Mouse (Mus musculus) spleen, postnatal 10 days (tissue): ENCODE measurements around the gene Tmem30a.

Experiments
- DNase-seq, 2 experiments: peaks; one replicate each; pipeline ENCODE4 v3.0.0; 2021 to 2022; ENCODE audit warnings: low spot score in 2 of 2

Gene Tmem30a

DNA sequence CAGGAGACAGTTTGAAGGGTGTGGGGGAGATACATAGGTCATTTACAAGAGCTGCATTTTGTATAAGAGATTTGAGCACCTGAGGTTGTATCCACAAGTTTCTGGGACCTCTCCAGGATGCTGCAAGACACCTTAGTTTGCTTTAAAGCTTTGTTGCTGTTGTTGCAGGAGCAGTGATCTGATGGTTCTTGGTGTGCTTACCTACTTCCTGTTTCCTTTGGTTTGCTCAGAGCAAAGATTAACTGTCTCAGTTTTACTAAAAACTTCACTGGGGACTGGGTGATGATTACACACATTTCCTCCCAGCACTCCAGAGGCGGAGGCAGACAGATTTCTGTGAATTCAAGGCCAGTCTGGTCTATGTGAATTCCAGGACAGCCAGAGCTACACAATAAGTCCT is 1.8 kb upstream of the Tmem30a start:
- DNase-seq: no peak

DNA sequence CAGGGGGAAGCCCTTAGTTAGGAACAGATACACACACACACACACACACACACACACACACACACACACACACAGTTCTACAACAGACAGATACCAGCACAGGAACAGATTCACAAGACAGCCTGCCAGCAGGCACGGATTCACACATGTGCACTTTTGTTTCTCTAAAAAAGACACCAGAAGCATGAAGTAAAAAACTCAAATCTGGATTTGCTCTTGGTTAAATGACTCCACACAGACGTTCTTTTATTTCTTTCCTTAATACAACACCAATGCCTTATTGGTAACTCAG is 7.6 kb downstream of the Tmem30a start:
- DNase-seq: no peak

DNA sequence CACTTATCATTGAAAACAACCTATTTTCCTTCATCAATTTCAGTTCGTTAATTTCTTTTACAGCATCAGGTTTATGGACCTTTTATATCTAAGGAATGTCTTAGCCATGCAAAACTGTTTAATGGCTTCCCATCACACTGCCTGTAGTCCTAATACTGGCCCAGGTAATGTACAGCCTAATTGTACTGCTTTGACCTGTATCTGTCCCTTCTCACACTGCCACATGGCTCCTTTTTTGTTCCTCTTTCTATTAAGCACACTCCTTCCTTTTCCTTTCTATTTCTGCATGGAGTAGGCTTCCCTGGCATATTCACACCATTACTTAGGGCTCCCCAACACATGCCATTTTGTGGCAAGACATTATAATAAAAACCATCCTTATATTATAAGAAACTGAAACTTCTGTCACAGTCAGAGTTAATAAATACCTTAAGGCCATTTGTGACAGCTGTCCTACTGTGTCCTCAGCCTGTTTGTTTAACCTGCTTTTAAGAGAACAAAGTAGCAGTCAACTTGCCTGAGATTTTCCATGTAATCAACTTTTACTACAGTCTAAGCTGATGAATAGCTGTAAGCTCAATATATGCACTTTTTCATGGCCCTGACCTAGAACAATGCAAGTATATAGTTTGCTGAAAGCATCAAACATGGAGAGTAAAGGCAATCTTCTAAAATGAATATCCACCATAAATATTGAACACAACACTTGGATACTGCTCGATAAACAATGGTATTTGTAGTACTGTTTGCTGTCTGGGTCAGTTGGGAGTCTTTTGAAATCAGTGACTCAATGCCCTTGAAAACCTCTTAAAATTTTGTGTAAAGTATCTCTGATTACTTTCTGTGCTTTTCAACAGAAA is 8.1 kb downstream of the Tmem30a start:
- DNase-seq: no peak

DNA sequence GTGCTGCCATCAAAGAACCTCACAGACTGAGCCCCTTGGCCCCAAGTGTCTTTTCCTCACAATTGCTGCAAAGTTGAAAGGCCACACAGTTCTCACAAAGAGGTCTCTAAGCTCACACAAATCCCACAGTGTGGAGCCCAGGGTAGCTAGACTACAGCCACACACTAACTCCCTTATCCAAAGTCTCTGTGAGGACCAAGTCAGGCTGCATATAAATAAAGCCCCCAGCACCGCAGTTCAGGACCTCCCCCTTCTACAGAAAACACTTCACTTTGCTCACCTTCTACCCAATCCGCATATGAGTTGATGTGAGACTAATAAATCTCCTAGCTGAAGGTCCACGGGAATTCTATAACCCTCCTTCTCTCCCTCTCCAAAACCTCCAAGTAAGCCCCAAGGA is 8.9 kb downstream of the Tmem30a start:
- DNase-seq: no peak

DNA sequence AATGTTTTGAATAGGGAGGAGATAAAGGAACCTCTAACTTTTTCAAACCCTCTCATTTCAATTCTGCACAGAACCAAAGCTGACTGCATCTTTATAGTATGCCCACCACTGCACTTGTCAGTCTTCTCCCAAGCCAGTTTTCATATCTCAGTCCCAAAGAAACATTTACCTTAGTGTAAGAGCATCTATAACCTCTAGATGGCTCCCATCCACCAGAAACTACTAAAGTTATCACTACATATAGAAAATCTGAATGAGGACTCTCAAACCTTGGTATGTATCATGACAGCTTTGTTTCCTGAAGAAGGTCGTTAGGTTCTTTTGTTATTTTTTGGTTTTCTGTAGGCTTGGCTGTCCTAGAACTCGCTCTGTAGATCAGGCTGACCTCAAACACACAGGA is 14.0 kb downstream of the Tmem30a start:
- DNase-seq: no peak

DNA sequence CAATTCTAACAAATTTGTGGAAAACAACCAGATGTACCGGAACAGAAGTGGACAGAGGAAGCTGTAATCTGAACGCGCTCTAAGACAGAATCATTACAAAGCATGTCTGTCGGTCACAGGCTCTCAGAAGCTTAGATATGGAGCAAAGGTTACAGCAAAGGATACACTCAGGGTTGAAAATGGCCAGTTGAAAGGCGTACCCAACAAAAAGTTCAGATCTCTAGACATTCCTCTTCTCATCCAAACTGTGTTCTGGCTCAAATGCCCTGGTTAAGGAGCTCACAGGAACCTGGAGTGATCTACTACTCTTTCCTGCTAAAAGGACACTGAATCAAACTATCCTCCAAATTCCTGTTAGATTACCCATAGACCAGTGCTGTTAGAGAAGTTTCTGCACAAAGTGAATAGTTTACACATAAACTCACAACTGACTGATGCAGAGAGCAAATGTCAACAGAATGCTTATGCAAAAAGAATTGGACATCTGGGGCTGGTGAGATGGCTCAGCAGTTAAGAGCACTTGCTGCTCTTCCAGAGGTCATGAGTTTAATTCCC is 26.2 kb downstream of the Tmem30a start:
- DNase-seq: no peak

DNA sequence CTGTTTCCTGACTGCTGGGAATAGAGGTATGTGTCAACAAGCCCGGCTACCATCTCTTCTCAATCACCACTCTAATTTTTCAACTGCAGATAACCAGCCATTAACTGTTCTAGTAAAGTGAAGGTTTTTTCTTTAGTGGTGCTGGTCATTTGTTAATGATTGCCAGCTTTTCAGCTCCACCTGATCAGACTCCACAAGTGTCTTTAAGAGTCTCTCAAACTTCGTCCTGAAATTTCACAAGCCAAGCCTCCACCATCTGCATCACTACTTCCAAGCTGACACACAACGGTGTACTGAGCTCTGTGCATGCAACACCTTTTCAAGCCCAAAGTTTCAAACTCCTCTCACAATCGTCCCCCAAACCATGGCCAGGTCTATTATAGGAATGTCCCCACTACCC is 28.0 kb downstream of the Tmem30a start:
- no peak for DNase-seq

DNA sequence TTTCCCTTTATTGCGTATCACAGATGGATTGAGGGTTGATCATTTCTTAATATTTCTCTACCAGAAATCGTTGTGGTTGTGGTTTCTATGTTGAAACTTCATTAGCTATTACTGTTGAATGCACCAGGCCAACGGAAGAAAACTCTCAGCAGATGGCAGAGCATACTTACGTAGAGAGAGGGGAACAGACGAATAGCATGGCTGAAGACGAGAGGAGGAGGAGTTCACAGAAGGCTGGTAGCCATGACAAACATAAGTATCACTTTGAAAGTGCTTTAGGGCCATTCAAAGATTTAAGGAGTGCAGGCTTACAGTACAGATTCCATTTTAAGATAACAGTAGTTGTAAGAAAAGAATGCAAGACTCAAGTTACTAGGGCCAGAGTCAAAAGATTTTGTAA is 30.8 kb downstream of the Tmem30a start:
- no peak for DNase-seq

DNA sequence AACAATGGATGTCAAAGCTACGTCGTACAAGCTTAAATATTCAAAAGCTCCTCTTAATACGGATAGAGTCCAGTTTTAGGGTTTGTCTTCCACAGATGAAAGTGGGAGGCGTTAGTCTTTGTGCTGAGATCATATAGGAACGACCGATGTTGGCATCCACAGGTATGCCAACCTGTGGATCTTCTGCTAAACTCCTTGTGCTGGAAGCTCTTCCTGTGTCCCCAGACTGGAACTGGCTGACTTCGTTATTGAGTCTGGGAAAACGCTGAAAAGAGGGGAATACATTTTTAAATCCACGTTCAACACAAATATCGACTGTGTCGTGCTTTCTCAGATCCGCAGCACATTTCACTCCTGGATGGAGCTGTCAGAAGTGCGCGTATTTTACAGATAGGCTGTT is 33.2 kb downstream of the Tmem30a start:
- peak in 1 of 2 experiments; percentile 16 for DNase-seq

DNA sequence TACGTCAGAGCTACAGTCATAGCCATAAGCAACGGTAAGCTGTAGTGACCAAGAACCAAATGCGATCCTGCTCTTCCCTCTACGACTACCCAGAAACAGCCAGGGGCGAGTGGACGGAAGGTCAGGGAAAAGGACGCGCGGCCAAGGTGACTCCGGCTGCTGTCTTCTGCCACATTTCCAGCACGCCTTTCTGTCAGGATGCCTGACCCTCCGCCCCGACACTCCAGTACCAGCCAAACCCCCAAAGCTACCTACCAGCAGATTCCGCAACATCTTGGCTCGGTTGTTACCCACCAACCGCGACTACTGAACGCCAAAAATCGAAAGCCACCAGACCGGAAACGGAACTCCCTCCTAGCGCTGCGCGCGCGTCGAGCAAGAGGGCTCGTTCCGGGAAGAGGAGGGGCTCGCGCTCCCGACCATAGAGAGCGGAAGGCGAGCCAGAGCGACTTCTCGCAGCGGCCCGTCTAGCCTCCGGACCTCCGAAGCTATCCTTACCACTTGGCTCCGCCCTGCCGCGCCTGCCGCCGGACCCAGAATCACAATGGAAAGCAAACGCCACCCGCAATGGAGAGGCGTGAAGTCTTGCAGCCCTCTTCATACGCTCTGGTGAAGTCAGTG is 33.8 kb downstream of the Tmem30a start, which contains the start of gene Cox7a2:
TSS of gene Cox7a2 (minus strand) at position 494 of the 621 bp plus-strand sequence.
- peak; percentile 81 to 96 for DNase-seq

DNA sequence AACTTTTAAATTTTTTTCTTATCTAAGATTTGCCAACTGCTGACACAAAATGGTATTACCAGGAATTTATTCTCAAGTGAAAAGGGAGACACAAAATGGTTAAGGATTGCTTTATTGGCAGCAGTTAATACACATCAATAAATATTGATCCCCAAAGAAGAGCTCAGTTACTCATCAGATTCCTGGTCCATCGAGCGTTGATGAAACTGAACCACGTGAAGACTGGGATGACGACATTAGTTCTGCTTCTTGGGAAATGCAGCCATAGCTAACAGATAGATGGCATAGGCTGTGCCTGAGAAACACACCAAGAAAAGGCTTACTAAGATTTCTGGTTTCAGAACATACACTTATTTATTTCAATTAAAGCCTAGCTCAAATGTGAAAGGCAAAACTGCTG is 38.0 kb downstream of the Tmem30a start:
- DNase-seq: no peak

DNA sequence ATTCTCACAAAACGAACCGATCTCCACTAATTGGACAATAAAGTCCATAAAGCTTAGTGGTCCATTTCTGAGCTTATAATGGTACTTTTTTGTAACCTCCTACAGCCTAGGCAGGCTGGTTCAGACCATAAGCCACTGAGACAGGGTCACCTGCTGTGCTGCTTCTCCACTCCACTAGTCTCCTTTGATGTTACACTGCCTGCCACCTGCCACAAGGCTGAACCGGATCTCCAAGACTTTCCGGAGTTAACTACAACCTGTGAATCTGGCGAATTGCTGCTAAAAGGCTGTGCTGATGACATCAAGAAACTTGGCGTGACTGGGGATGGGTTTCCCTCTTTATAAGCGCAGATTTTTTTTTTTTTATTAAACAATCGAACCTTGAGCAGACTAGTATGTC is 41.5 kb downstream of the Tmem30a start:
- DNase-seq: no peak

DNA sequence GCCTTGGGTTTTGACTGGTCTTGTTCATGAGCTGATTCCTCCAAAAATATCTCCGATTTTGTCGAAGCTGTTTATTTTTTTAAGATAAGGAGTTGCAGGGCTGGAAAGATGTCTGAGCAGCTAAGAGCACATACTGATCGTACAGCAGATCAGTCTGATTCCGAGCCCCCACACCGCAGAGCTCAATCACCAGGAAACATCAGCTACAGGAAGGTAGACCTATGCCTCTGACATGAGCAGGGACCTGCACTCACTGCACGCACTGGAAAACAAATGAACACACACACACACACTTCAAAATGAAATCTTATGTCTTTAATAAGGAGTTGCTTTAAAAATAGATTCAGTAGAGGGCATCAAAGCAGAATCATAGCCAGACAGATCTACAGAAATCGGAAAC is 42.6 kb downstream of the Tmem30a start:
- DNase-seq: no peak

DNA sequence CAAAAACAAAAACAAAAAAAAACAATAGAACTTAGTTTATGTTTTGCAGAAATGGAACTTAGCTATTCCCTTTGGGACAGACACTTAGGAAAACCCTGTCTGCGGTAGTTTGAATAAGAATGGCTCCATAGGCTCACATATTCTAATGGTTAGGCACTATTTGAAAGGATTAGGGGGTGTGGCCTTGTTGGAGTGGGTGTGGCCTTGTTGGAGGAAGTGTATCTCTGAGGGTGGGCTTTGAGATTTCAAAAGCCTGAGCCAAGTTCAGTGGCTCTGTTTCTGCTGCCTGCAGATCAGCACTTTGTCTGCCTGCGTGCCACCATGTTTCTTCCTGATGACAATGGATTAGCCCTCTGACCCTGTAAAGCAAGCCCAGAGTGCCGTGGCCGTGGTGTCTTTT is 48.3 kb downstream of the Tmem30a start:
- DNase-seq: no peak

DNA sequence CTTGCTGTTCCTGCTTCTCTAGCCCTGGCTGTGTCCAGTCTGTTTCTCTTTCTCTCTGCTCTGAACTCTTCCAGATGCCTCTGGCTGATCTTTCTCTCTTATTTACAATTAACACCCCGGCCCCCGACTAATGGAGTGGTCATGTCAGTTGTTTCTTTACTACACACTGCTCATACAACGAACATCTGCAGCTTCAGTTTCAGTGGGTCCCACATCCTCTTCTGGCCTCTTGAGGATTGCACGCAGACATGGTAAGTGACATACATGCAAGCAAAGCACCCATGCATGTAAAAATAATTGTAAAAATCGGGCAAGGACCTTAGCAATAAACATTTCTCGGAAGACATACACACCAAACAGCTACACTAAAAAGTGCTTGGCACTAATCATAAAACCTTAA is 57.7 kb downstream of the Tmem30a start:
- DNase-seq: peak in 1 of 2 experiments; percentile 46

DNA sequence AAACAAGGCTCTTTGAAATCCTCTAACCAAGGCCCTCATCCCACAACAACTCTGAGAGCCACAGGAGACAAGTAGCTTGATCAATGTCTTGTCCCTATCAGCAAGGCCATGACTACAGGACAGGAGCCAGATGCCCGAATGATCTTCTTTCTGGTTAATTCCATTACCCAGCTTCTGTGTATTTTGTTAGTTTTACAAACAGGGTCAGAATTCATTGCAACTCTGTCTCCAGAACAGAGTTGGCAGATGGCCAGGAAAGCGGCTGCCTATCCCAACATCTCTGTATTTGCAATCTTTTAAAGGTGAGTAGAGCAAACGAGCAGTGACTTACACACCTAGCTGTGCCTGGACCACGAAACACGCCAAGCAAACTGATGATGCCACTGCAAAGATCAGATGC is 63.0 kb downstream of the Tmem30a start:
- no peak for DNase-seq

DNA sequence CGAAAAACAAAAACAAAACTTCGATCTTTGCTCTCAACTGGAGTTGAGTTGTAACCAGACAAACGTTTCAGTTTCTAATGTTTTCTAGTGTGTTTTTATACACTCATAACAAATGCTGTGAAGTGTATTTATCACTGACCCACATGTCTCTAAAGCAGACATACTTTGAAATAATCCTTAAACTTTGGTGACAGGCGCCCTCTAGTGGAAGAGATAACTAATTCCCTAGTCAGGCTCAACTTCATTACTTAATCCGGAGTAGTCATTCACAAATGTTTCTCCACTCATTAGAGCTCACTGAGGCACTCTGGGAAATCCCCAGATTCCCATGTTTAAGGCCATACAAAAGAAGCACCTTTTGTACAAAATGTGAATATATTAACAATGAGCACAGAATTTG is 70.2 kb downstream of the Tmem30a start:
- DNase-seq: no peak

DNA sequence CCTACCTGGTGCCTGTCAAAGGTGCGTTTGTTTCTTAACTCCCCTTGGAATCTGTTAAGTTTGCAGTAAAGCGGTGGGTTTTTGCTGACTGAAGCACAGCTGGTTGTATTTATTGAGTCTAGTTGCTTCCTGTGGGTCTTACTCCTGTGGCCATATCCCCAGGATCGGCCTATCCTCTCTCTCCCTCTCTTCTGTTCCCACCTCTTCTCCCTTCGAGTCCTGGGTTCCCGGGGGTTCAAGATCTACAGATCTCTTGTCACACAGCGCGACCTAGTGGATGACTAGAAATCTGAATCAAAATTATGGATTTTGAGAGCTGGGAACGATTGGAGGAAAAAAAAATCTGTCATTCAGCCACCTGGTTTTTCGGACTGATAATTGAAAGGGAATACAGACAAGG is 72.3 kb downstream of the Tmem30a start:
- DNase-seq: no peak

DNA sequence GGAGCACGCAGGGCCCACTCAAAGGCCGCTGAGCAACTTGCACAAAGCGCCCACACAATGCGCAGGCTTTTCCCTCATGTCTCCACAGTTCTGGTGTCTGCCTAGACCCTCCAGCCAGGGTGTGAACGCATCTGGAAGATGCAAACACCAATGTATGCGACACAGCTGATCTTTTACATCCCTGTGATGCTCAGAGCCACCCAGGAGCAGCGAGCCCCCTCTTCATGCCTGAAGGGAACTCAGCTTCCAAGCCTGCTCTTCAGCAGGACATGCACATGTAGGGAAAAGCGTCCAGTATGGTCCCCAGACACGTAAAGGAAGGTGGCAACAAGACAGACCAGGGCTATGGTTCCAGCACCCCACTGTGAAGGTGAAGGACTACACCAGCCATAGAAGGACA is 73.2 kb downstream of the Tmem30a start:
- DNase-seq: no peak

DNA sequence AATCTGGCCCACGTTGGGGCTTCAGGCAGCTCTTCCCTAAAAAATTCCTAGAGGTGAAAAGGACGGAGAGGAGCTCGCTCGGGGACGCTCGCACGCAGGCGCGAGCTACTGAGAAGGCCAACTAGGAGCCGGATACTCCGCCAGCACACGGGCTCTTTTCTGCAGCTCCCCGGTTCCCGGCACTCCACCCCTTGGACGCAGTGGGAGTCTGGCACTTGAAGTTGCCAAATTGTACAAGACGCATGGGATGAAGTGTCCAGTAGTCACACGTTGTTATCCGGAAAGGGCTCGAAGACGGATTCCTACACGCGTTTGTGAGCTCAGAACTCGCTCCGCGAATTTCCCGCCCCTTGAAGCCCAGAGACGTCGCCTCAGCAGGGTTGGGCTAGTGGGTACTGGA is 73.9 kb downstream of the Tmem30a start:
- DNase-seq: no peak
